Mouse (Mus musculus) kidney, embryonic 14.5 days (tissue): ENCODE data around the gene Gm8369. TPM values are rescaled to one million over a fixed set of nuclear protein-coding genes. Genes with fewer than 3 reads are reported as not detected.
"Not testable (repeated sequence)": the region's sequence is repeated elsewhere in the genome, so short reads cannot be mapped to it uniquely, and the experiment has no call there.

Experiments
- ATAC-seq: fragments of 200-750 bp; cut with Nextera tagmentation; 2 replicates; pipeline ENCODE4 v1.8.0; 2017; ENCODE audit warnings: moderate number of reproducible peaks, mild to moderate bottlenecking, moderate TSS enrichment, moderate library complexity; ENCODE audit not compliant: low FRiP score, low TSS enrichment
- H3K27ac ChIP-seq: fragments of 300-500 bp; sonication (generic); 2 replicates; pipeline ENCODE4 v1.5.1; 2014; ENCODE audit warnings: low read depth, mild to moderate bottlenecking, low read length, moderate library complexity, mixed read lengths
- H3K27me3 ChIP-seq: fragments of 300-500 bp; sonication (generic); 2 replicates; pipeline ENCODE4 v1.6.1; 2014; ENCODE audit warnings: mild to moderate bottlenecking, low read length; ENCODE audit not compliant: control insufficient read depth, insufficient read depth
- H3K36me3 ChIP-seq: fragments of 300-500 bp; sonication (generic); 2 replicates; pipeline ENCODE4 v1.6.1; 2014; ENCODE audit warnings: low read length, mixed read lengths; ENCODE audit not compliant: control insufficient read depth, insufficient read depth
- H3K4me1 ChIP-seq: fragments of 300-500 bp; sonication (generic); 2 replicates; pipeline ENCODE4 v1.6.1; 2014; ENCODE audit warnings: low read length, mixed read lengths; ENCODE audit not compliant: control insufficient read depth, insufficient read depth
- H3K4me2 ChIP-seq: fragments of 300-500 bp; sonication (generic); replicated peaks from 2 replicates; pipeline ENCODE4 v1.6.1; 2014; ENCODE audit warnings: low read depth, mild to moderate bottlenecking, low read length
- H3K4me3 ChIP-seq: fragments of 300-500 bp; sonication (generic); 2 replicates; pipeline ENCODE4 v1.5.1; 2014; ENCODE audit warnings: mild to moderate bottlenecking, low read length
- H3K9ac ChIP-seq: fragments of 300-500 bp; sonication (generic); 2 replicates; pipeline ENCODE4 v1.6.1; 2014; ENCODE audit warnings: low read depth, mild to moderate bottlenecking, low read length, moderate library complexity
- H3K9me3 ChIP-seq: fragments of 300-500 bp; sonication (generic); 2 replicates; pipeline ENCODE4 v1.6.1; 2016; ENCODE audit warnings: low read length; ENCODE audit not compliant: control insufficient read depth
- polyA plus RNA-seq: library from polyadenylated mRNA; unstranded; fragments of >200 nt; fragmentation: Nextera tagmentation; extraction: Ambion mirVana; gene quantifications from 2 replicates; pipeline ENCODE4 v1.2.1, GENCODE M21; 2014

Gene Gm8369
- polyA plus RNA-seq, 1 experiment from 2014 or later: not detected

- not testable (repeated sequence) for H3K4me3 ChIP-seq, ATAC-seq
Observed at GRCm38 (mm10) chr19:11559560-11559959, 73.8 kb downstream of the Gm8369 start.

More at GRCm38 (mm10) chr19:11559560-11559959, 73.8 kb downstream of the Gm8369 start:
- H3K36me3 ChIP-seq, H3K27me3 ChIP-seq, H3K4me1 ChIP-seq, H3K27ac ChIP-seq, H3K9ac ChIP-seq, H3K4me2 ChIP-seq, H3K9me3 ChIP-seq: not testable (repeated sequence)

Other genes starting within 250 kb of the Gm8369 start
- gene Ms4a1, start 219.7 kb upstream of the Gm8369 start, polyA plus RNA-seq: not detected in 2 replicates
- gene Ms4a5, start 202.1 kb upstream of the Gm8369 start, polyA plus RNA-seq: not detected in 2 replicates
- gene Ms4a14, start 171.5 kb upstream of the Gm8369 start, polyA plus RNA-seq: 0.07 TPM in 1 of 2 replicates, not detected in the other
- gene Ms4a7, start 149.8 kb upstream of the Gm8369 start, polyA plus RNA-seq: 3.6 and 4.6 TPM in 2 replicates
- 4.1 and 5.2 TPM in 2 replicates for gene Ms4a4a, start 110.4 kb upstream of the Gm8369 start, polyA plus RNA-seq
- gene Ms4a4c, start 81.2 kb upstream of the Gm8369 start, polyA plus RNA-seq: 0.29 and 1.6 TPM in 2 replicates
- not detected in 2 replicates for gene Ms4a4b, start 42.4 kb upstream of the Gm8369 start, polyA plus RNA-seq
- gene Ms4a6c, start 16.6 kb upstream of the Gm8369 start, polyA plus RNA-seq: 4.6 and 5.0 TPM in 2 replicates
- gene Ms4a6b, start 30.6 kb downstream of the Gm8369 start, polyA plus RNA-seq: 3.5 and 3.9 TPM in 2 replicates
- gene Ms4a4d, start 50.9 kb downstream of the Gm8369 start, polyA plus RNA-seq: 0.19 TPM in 1 of 2 replicates, not detected in the other
- gene Ms4a6d, start 118.9 kb downstream of the Gm8369 start, polyA plus RNA-seq: 2.6 and 2.9 TPM in 2 replicates
- 1.1 and 1.6 TPM in 2 replicates for gene Ms4a2, start 137.8 kb downstream of the Gm8369 start, polyA plus RNA-seq
- not detected in 2 replicates for gene Ms4a3, start 154.9 kb downstream of the Gm8369 start, polyA plus RNA-seq
- not detected in 2 replicates for gene Oosp2, start 174.6 kb downstream of the Gm8369 start, polyA plus RNA-seq
- not detected in 2 replicates for gene Oosp1, start 205.2 kb downstream of the Gm8369 start, polyA plus RNA-seq
- not detected in 2 replicates for gene Oosp3, start 211.1 kb downstream of the Gm8369 start, polyA plus RNA-seq